Mouse (Mus musculus) forebrain, embryonic 16.5 days (tissue): ENCODE measurements around the gene Tcerg1l. TPM values are rescaled to one million over a fixed set of nuclear protein-coding genes. Genes with fewer than 3 reads are reported as not detected.
A peak's percentile ranks its signal among the peaks of the same experiment; 100 is the strongest.

Experiments used
- ATAC-seq: fragments of 200-750 bp; cut with Nextera tagmentation; 2 replicates; pipeline ENCODE4 v1.8.0; 2017; ENCODE audit warnings: mild to moderate bottlenecking, moderate library complexity
- H3K27ac ChIP-seq: fragments of 300-500 bp; sonication (generic); 2 replicates; pipeline ENCODE4 v1.5.1; 2014; ENCODE audit warnings: low read length, control low read depth
- H3K27me3 ChIP-seq: fragments of 300-500 bp; sonication (generic); replicated peaks from 2 replicates; pipeline ENCODE4 v1.6.1; 2014; ENCODE audit warnings: low read length; ENCODE audit not compliant: control insufficient read depth, insufficient read depth
- H3K36me3 ChIP-seq: fragments of 300-500 bp; sonication (generic); 2 replicates; pipeline ENCODE4 v1.6.1; 2014; ENCODE audit not compliant: control insufficient read depth, insufficient read depth
- H3K4me1 ChIP-seq: fragments of 300-500 bp; sonication (generic); replicated peaks from 2 replicates; pipeline ENCODE4 v1.6.1; 2014; ENCODE audit warnings: low read length; ENCODE audit not compliant: control insufficient read depth, insufficient read depth
- H3K4me2 ChIP-seq: fragments of 300-500 bp; sonication (generic); 2 replicates; pipeline ENCODE4 v1.6.1; 2014; ENCODE audit warnings: mild to moderate bottlenecking, low read length, control low read depth
- H3K4me3 ChIP-seq: fragments of 300-500 bp; sonication (generic); replicated peaks from 2 replicates; pipeline ENCODE4 v1.5.1; 2014; ENCODE audit warnings: mild to moderate bottlenecking, low read length, control low read depth
- H3K9ac ChIP-seq: fragments of 300-500 bp; sonication (generic); replicated peaks from 2 replicates; pipeline ENCODE4 v1.6.1; 2014; ENCODE audit warnings: low read depth, low read length, control low read depth
- H3K9me3 ChIP-seq: fragments of 300-500 bp; sonication (generic); 2 replicates; pipeline ENCODE4 v1.6.1; 2016; ENCODE audit warnings: low read length; ENCODE audit not compliant: control insufficient read depth
- WGBS: fragments of 180-500 bp; shearing (Covaris S2); extraction: QIAGEN DNeasy Blood & Tissue Kit; methylation state at CpG from one replicate; pipeline ENCODE4 v1.1.7; 2014; 5-methylcytosine and 5-hydroxymethylcytosine counted together
- polyA plus RNA-seq: library from polyadenylated mRNA; unstranded; fragments of >200 nt; fragmentation: Nextera tagmentation; extraction: Ambion mirVana; gene quantifications from 2 replicates; pipeline ENCODE4 v1.2.1, GENCODE M21; 2015

The Tcerg1l gene
- polyA plus RNA-seq, result 8.2 and 11.2 TPM in 2 replicates

DNA sequence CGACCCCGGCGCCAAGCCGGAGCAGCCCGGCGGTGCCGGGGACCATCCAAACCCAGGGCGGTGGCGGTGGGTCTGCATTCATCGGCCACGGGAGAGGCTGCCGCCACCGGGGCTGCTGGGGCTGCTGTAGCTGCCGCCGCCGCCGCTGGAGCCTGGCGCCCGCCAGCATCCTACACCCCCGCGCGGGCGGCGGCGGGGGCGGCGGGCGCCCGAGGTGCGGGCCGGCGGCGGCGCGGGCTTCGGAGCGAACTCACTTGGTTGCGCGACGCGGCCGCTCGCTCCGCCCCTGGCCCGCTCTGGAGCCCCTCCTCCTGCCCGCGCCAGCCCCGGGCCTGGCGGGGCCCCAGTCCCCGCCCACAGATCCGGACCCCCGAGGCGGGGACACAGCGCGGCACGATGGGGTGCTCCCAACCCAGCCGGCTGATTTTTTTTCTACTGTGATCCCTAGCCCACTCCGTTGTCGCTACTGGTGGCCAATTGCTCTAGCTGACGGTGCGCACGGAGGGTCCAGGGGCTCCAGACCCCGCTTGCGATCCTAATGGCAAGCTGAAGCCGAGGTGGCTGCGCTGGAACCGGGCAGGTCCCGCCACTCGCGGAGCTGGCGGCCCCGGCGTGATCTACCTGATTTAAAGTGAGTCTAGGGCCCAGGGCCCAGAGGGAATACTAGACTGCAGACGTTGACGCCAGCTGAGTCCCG is at the start of gene Tcerg1l:
Tcerg1l (minus strand) TSS at position 246 of the 697 bp plus-strand sequence.
- Histone ChIP-seq H3K9me3 (no peaks in the 10 kb centered on the region), H3K9ac (peak within 1 kb of the TSS; percentile 64), H3K4me3 (peak within 1 kb of the TSS; percentile 66), H3K4me1 (peaks cover 25% of the 10 kb centered on the region), H3K4me2 (peak within 1 kb of the TSS; percentile 98), H3K27ac (no peak within 1 kb of the TSS), H3K27me3 (peaks cover 4% of the 10 kb centered on the region), H3K36me3 (no peaks in the 10 kb centered on the region)
- ATAC-seq, result peak; percentile 82
- WGBS, result under 1% methylated on average over 55 of the region's 76 CpGs

DNA sequence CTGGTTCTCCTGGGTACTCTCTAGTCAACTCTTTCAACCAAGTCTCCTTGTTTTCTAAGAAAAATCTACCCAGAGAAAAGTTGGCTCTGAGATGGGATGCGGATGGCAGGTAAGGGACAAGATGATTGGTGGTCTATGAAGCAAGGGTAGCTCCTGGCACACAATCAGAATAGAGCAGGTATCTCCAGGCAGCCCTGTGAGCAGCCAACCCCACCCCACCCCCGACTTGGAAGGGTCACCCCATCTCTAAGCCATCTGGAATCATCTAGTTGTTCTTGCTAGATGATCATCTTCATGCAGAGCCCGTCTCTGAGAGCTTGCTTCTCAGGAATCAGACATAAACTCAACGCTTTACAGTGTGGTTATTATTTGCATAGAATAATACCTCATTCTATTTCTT is 44.6 kb upstream of the Tcerg1l start:
- no peaks in the 10 kb centered on the region for H3K27me3 ChIP-seq
- whole genome bisulfite sequencing, result 72% methylated on average over 4 of the region's 4 CpGs
- ATAC-seq, result no peak
- no peak overlapping the region for H3K4me2 ChIP-seq
- no peaks in the 10 kb centered on the region for H3K9me3 ChIP-seq
- no peak overlapping the region for H3K4me3 ChIP-seq
- H3K27ac ChIP-seq, result no peak overlapping the region
- H3K4me1 ChIP-seq, result no peaks in the 10 kb centered on the region
- H3K36me3 ChIP-seq, result no peaks in the 10 kb centered on the region
- no peak overlapping the region for H3K9ac ChIP-seq

DNA sequence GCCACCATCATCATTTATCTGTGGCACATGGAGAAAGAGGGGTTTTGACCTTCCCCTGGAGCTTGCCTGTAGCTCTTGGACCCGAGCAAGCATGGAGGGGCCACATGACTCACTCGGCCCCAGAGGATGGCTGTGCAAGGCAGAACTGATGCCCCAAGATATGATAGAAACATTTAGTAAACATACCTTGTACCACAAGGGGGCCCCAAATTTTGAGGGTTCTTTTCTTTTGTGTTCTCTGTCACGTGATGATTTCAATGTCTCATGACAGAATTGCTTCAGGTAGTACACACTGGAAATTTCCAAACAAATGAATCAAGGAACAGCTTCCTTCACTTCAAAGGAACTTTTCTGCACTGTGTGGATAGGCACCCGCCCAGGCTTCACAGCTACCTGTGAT is 35.0 kb upstream of the Tcerg1l start:
- H3K36me3 ChIP-seq, result no peaks in the 10 kb centered on the region
- no peak for ATAC-seq
- H3K27ac ChIP-seq, result no peak overlapping the region
- no peak overlapping the region for H3K9ac ChIP-seq
- H3K9me3 ChIP-seq, result no peaks in the 10 kb centered on the region
- no peaks in the 10 kb centered on the region for H3K27me3 ChIP-seq
- H3K4me3 ChIP-seq, result no peak overlapping the region
- WGBS, result 70% methylated on average over 4 of the region's 4 CpGs
- H3K4me1 ChIP-seq, result no peaks in the 10 kb centered on the region
- no peak overlapping the region for H3K4me2 ChIP-seq

DNA sequence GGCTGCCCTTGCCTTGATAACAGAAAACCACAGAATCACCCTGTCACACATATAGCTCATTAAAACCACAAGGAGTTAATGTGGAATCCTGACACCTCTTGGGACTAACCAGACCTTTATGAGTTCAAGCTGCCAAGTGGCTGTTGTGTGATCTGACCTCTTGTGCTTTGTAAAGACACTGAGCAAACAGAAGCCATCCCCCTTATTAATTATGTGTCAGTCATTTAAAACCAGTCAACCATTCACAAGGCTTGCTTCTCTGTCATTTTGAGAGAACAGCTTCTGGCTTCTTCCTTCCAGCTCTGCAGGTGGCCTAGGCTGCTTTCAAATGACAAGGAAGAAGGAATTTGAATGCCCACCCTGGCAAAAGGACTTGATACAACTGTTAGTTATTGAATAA is 33.9 kb upstream of the Tcerg1l start:
- no peaks in the 10 kb centered on the region for H3K36me3 ChIP-seq
- no peak for ATAC-seq
- no peak overlapping the region for H3K27ac ChIP-seq

DNA sequence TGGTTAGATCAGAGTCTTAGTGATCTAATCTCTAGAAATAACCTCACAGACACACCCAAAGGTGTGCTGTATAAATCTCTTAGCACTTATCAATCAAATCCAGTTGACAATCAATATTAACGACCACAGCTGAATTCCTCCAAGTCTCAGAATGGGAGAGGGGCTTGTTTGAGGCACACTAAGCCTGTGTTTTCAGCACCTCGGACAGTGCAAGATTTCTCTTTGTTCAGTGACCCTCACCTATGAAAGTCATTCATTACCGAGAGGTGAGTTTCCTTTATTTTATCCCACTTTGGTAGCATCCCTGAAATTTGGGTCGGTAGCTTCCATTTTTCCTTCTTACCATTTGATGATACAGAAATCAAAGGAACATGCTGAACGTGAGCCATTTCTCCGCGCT is 32.4 kb upstream of the Tcerg1l start:
- no peak overlapping the region for H3K9ac ChIP-seq
- 57% methylated on average over 7 of the region's 7 CpGs for WGBS
- no peak overlapping the region for H3K4me3 ChIP-seq
- no peaks in the 10 kb centered on the region for H3K4me1 ChIP-seq
- ATAC-seq, result no peak
- H3K4me2 ChIP-seq, result no peak overlapping the region
- H3K36me3 ChIP-seq, result no peaks in the 10 kb centered on the region
- H3K27ac ChIP-seq, result no peak overlapping the region
- no peaks in the 10 kb centered on the region for H3K9me3 ChIP-seq
- no peaks in the 10 kb centered on the region for H3K27me3 ChIP-seq

More for the DNA sequence above, 33.9 kb upstream of the Tcerg1l start:
- Histone ChIP-seq H3K4me2 (no peak overlapping the region), H3K9ac (no peak overlapping the region), H3K4me3 (no peak overlapping the region), H3K4me1 (no peaks in the 10 kb centered on the region), H3K27me3 (no peaks in the 10 kb centered on the region), H3K9me3 (no peaks in the 10 kb centered on the region)

DNA sequence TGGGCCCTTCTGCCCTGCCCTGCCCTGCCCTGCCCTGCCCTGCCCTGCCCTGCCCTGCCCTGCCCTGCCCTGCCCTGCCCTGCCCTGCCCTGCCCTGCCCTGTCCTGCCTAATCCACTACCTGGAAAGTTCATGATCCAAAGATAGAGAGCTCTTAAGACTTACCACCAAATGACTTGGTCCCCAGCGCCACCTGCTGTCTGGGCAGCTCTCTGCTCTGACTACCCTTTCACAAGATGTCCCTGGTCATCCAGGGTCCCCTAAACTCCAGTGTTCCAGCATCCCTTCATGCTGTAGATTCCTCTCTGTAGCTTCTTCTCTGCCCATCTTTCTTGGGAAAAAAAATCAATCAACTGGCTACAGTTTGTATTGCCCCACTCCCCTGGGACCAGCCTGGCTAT is 31.3 kb upstream of the Tcerg1l start:
- 82% methylated on average over 1 of the region's 1 CpGs for WGBS
- Histone ChIP-seq H3K36me3 (no peaks in the 10 kb centered on the region), H3K4me2 (no peak overlapping the region), H3K9me3 (no peaks in the 10 kb centered on the region), H3K4me3 (no peak overlapping the region), H3K9ac (no peak overlapping the region), H3K27me3 (no peaks in the 10 kb centered on the region), H3K27ac (no peak overlapping the region), H3K4me1 (no peaks in the 10 kb centered on the region)
- ATAC-seq, result no peak

DNA sequence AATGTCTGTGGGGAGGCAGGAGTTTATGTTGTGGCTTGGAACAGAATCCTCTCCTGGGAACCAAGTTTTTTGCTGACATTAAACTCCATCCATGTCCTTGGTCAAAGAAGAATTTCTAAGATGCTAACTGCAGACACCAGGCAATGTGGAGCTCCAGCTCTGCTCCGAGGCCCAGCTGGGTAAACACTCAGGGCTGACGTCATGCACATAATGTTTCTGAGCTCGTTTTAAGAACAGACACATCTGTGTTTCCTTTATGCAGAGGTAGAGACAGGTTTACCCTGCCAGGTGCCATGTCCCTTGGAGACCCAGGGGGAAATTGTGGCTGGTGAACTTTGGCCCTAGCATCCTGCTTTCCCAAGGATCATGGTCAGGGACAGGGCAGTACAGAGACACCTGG is 29.9 kb upstream of the Tcerg1l start:
- Histone ChIP-seq H3K36me3 (no peaks in the 10 kb centered on the region), H3K9ac (no peak overlapping the region), H3K4me1 (no peaks in the 10 kb centered on the region), H3K4me2 (no peak overlapping the region), H3K9me3 (no peaks in the 10 kb centered on the region), H3K27me3 (no peaks in the 10 kb centered on the region), H3K4me3 (no peak overlapping the region), H3K27ac (no peak overlapping the region)
- ATAC-seq, result no peak
- WGBS, result 65% methylated on average over 3 of the region's 3 CpGs

DNA sequence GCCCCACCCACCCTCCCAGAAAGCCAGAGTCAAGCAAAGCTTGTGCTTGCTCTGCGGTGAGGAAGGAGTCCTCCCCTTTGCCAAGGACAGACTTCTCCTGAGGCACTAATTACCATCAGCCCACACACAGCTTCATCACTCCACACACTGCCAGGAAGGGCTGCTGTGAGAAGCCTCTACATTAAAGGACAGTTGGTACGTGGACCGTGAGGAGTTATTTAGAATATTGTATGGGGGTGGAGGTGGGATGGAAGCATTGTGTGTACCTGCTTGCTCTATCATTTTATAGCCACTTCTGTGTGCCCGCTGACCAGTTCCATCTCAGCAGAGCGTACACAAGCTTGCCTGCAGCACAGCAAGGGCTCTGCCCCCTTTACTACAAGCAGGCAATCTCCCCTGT is 16.0 kb upstream of the Tcerg1l start:
- H3K9ac ChIP-seq, result no peak overlapping the region

DNA sequence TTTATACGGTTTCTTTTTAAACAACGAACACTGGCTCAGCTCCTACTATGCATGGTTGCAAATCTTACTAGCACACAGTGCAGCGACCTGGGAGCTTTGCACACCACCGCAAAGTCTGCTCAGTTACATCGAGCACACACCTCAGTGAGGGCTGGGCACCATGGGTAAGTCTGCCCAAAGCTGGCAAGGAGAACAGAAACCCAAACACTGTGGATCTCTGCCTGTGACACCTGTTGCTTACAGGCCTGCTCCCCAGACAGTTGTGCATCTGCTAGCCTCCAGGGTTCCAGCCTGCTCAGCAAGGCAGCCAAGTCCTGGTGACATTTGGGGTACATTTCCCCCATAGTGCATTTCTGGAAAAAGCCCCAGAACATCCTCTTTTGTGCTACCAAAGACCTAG is 4.1 kb upstream of the Tcerg1l start:
- no peaks in the 10 kb centered on the region for H3K36me3 ChIP-seq
- H3K4me1 ChIP-seq, result peaks cover 22% of the 10 kb centered on the region
- H3K4me2 ChIP-seq, result no peak overlapping the region
- peaks cover 2% of the 10 kb centered on the region for H3K27me3 ChIP-seq
- H3K4me3 ChIP-seq, result no peak overlapping the region
- no peak overlapping the region for H3K9ac ChIP-seq
- WGBS, result 93% methylated on average over 5 of the region's 5 CpGs
- H3K27ac ChIP-seq, result no peak overlapping the region
- ATAC-seq, result no peak
- H3K9me3 ChIP-seq, result no peaks in the 10 kb centered on the region

More for the DNA sequence above, 16.0 kb upstream of the Tcerg1l start:
- ATAC-seq, result no peak
- Histone ChIP-seq H3K4me1 (no peaks in the 10 kb centered on the region), H3K27ac (no peak overlapping the region), H3K9me3 (no peaks in the 10 kb centered on the region), H3K36me3 (no peaks in the 10 kb centered on the region), H3K4me2 (no peak overlapping the region), H3K27me3 (no peaks in the 10 kb centered on the region), H3K4me3 (no peak overlapping the region)
- 57% methylated on average over 5 of the region's 5 CpGs for WGBS
